Mouse (Mus musculus): ENCODE results near the gene Gnao1. TPM values are rescaled to one million over a fixed set of nuclear protein-coding genes. Genes with fewer than 3 reads are reported as not detected.
A peak's percentile ranks its signal among the peaks of the same experiment; 100 is the strongest.

Gene Gnao1
- total RNA-seq, 2 experiments from 2014 or later, result 26.6 to 27.0 TPM

- intact Hi-C loops (cut with DNase I), result no loop called here
- DNase-seq, result no peak
Observed at GRCm38 (mm10) chr8:93888150-93888676, 78.4 kb downstream of the Gnao1 start.

DNA sequence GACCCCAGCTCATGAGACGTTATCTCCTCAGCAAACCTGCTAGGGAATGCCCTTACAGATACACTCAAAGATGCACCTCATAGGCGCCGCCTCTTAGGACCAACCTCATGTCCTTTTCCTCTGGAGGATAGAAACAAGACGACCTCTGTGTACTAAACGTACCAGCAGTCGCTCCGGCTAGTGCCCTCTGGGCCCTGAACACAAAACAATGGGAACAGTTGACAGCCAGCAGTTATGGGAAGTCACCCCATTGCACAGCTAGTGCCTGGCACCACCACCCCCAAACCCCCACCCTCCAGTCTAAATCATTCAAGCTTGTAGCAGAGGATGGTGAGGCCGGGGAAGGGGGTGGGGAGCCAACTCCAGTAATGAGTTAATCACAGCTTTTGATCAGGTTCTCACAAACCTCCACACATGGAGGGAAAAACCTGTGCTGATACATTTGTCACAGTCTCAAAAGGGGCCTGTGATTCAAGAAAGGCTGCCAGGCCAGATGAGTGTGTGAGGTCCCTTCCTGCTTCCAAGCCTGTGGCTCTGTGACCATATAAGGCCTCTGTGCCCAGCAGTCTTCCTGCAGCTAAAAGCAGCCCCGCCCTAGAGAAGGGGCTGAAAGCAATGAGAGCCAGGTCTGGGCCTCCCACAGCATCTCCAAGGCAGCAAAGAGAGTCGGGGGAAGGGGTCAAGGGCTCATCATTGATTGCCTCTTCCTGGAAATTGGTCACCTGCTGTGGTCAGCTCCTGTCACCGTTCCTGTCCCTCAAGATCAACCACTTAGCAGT lies 79.1 kb downstream of the Gnao1 start:
- intact Hi-C loops (cut with DNase I), result no loop called here
- no peak for DNase-seq

- intact Hi-C loops (cut with DNase I), result no loop called here
- no peak for DNase-seq
Observed at GRCm38 (mm10) chr8:93893556-93893955, 83.8 kb downstream of the Gnao1 start.

DNA sequence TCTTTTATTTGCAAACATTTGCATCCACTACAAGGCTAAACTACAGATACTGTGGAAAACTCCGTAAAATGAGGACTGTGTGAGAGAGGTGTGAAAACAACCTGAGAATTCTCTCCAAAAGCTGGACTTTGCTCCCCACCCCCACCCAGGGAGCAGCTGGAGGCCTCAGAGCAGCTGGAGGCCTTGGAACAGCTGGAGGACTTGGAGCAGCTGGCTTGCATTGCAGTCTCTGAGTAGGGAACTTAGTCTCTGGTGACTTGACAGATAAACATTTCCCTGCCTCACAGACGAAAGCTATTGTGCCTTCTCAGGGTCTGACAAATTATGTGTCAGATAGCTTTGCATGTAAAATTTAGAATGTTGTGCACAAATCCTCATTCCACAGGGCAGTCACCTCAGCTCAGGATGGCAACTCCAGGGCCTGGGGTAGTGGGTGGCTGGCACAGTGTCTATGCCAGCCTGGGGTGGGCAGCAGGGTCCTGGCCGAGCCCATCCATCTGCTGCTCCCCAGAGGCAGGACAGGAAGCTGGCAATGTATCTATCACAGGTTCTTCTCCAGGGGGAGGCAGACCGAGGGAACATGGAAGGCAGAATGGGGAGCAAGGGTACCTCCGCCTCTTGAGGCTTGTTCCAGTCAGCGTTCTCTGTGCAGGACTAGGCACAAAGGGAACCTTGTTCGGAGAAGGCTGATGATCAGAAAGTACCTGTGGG lies 87.2 kb downstream of the Gnao1 start:
- no peak for DNase-seq
- intact Hi-C loops (cut with DNase I), result no loop called here

DNA sequence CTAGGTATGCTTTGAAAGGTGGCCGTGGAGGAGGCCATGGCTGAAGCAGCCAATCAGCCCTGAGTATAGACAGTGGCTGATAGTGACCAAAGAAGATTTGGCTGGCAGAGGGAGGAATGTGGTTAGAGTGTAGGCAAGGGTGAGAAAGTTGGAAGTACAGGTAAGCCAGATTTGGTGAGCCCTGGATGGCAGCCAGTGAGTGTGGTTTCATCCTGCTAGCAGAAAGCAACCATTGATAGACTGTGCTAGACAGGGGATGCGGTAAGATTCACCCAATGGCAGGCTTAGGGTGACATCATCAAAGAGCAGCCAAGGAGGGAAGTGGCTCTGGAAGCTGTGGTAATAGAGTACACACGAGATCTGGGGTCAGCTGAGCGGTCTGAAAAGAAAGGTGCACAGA lies 88.8 kb downstream of the Gnao1 start:
- DNase-seq, result no peak
- intact Hi-C loops (cut with DNase I), result no loop called here

- no peak for DNase-seq
- intact Hi-C loops (cut with DNase I), result no loop called here
Observed at GRCm38 (mm10) chr8:93902040-93902439, 92.3 kb downstream of the Gnao1 start.

DNA sequence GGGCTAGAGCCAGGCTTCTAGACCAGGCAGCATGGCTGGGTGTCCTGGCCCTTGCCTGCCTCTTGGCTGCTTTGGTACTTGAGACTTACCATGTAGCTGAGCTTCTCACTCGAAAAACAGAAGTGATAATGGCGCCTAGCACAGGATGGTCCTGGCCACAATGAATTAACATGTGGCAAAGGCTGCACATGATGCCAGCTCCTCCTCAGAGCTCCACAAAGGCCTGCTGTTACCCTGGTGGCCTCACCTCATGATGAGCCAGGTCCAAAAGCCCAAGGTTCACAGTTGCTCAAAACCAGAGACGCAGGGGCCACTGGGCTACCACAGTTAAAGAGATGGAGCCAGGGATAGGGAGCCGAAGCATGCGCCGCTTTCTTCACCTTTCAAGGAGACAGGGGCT lies 97.2 kb downstream of the Gnao1 start:
- no peak for DNase-seq
- intact Hi-C loops (cut with DNase I), result no loop called here

DNA sequence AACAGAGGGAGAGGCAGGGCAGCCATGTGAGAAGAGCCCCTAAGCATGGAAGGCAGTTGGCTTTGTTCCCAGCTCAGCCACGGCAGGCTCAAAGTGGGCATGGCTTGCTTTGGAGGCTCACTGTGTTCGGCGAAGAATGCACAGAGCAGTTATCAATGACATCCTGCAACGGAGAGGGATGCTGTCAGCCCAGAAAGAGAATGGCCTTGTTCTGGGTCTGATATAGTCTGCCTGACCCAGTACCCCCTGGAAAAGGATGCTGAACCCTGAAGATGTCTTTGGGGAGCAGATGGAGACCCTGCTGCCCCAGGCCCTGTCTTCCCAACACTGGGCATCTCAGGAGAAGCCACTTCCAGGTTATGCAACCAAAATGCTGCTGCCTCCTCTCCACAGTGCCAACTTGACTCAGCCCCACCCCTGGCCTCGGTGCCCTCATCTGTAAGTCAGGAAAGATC lies 98.2 kb downstream of the Gnao1 start:
- DNase-seq, result no peak

GRCm38 (mm10) chr8:93908546-93908945 lies 98.8 kb downstream of the Gnao1 start:
- intact Hi-C loops (cut with DNase I), result no loop called here
- no peak for DNase-seq

More for the DNA sequence above, 98.2 kb downstream of the Gnao1 start:
- intact Hi-C loops (cut with DNase I), result no loop called here

DNA sequence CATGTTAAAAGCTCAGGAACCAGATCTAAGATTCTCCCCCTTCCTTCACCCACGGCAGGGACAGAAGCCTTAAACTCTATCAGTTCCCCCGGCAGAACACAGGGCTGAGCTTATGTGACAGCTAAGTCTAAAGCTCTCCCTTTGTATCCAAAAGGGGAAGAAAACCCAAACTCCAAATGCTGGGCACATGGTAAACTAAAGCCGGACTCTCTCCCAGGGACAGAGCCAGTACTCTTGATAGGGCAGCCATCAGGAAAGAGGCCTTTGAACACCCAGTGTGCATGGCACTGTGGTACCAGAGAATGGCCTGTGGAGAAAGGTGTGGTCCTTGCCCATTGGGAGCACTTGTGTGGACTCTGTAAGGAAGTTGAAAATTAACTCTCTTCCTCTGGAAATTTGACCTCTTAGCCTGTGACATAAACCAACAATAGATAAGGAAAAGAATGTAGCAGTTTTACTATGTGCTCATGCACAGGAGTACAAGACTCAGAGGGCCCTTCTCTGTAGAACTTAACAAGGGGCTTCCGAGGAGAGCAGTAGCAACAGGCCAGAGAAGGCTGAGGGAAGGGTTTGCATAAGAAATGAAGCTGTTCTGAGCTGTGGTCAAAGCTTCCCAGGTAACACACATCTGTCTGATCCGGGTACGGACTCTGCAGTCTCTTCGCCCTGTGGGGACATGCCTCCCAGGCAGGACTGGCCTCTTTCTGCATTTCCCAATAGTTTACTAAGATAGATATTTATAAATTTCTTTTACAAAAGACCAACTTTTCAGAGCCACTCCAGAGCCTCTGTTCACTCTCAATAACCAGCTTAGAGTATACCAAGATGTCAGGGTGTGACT lies 102.2 kb downstream of the Gnao1 start:
- intact Hi-C loops (cut with DNase I), result no loop called here

GRCm38 (mm10) chr8:93917859-93918421 lies 108.2 kb downstream of the Gnao1 start:
- intact Hi-C loops (cut with DNase I), result no loop called here

More for the DNA sequence above, 102.2 kb downstream of the Gnao1 start:
- DNase-seq, result no peak

DNA sequence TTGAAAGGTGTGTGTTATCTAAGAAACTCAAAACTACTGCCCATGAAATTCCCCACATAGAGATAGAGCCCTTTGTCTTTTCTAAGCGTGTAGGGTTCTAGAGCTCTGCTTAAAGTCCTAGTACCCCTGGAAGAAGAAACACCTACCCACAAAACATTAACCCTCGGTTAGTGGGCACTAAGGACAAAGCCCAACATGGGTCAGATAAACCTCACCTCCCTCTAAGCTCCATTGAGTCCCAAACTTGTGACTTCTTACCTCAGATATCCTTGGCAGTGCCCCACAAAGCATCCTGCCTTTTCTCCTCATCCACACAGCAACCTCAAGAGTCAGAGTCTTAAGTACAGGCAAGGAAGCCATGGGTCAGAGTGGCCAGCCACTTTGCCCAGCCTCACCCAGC lies 108.8 kb downstream of the Gnao1 start:
- DNase-seq, result no peak
- intact Hi-C loops (cut with DNase I), result no loop called here

More at GRCm38 (mm10) chr8:93917859-93918421, 108.2 kb downstream of the Gnao1 start:
- DNase-seq, result peak in 1 of 2 experiments; percentile 51

- DNase-seq, result no peak
- intact Hi-C loops (cut with DNase I), result no loop called here
Observed at GRCm38 (mm10) chr8:93919422-93919821, 109.7 kb downstream of the Gnao1 start.

- intact Hi-C loops (cut with DNase I), result no loop called here
Observed at GRCm38 (mm10) chr8:93919916-93920589, 110.3 kb downstream of the Gnao1 start.

DNA sequence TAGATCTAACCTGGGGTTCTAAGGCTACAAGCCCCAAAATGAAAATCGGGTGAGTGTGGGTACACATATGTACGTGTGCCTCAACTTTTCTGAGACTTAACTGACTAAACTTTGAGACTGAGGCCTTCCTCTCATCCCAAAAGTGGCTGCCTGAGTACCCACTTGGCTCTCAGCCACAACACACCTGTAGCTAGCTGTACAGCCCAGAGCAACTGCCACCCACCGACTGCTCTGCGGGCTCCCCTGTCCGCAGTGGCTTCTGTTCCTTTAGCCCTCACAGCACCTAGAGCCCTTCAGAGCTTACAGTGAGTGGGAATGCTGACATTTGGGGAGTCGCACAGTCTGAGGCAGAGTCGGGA lies 110.8 kb downstream of the Gnao1 start:
- DNase-seq, result no peak
- intact Hi-C loops (cut with DNase I), result no loop called here

More at GRCm38 (mm10) chr8:93919916-93920589, 110.3 kb downstream of the Gnao1 start:
- no peak for DNase-seq

DNA sequence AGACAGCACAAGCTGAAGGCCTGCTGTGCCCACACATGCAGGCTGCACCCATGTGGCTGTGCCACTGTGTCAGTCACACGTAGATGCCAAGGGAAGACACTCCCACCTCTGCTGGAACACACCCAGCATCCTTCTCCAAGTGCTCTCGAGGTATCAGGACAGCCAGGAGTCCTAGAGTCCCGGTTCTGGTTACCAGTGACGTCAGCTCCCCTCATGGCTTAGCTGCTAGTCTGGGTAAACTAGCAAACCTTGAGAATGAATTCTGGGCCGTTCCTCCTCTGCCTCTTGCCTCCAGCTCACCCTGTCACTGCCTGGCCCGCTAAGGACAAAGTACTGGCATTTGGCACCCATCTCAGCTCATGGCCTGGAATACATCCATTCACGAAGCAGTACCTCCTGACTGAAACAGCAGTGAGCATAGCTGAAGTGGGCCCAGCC lies 114.2 kb downstream of the Gnao1 start:
- DNase-seq, result no peak
- intact Hi-C loops (cut with DNase I), result no loop called here

DNA sequence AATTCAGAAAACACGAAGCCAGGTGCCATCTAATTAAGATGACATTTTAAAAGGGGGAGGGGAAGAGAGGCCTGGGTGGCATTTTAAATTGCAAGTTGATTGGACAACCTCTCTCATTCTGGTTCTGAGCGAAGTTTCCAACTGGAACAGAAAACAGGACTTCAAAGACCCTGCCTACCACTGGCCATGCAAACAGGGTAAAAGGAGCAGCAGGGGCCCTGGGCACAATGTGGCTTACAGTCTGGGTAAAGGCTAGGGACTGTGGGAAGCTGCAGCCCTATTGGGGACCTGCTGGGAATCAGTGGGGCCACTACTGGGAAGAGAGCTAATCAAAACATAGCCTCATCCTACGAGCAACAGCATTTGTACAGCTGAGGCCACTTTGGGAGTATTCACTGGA lies 115.7 kb downstream of the Gnao1 start:
- no peak for DNase-seq
- intact Hi-C loops (cut with DNase I), result no loop called here

DNA sequence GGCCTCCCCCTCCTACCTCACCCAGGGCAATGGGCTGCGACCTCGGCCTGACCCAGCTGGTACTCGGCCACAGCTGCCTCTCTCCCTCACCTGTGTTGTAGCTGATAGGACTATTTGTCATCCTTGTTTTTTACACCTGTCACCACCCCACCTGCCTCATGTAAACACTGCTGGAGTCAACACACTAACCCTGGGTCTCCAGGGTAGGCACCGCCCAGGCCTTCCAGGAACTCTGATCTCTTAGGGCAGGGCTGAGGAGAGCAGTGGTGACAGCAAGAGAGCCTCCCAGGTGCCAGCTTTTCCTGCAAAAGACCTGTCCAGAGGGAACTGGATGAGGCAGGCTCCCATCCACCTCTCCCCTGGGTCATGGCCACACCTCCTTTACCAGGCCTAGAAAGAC lies 119.5 kb downstream of the Gnao1 start:
- DNase-seq, result no peak
- intact Hi-C loops (cut with DNase I), result no loop called here

DNA sequence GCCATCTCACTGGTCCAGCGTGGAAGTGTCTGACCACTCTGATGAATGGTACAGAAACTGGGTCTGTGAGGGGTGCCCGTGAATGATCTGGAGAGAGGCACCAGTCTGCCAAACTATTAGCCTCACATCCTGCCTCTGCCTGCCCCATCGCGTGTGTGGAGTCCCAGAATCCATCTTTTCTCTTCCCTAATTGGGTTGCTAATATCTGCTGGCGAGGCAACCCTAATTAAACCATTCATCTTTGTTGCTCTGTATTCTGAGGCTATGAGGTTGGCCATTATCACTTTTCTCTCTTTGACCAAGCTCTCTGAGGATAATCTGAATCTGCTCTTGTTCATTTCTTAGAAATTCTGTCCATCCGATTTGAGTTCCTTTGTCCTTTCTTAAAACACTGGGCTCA lies 121.6 kb downstream of the Gnao1 start:
- no peak for DNase-seq
- intact Hi-C loops (cut with DNase I), result no loop called here

DNA sequence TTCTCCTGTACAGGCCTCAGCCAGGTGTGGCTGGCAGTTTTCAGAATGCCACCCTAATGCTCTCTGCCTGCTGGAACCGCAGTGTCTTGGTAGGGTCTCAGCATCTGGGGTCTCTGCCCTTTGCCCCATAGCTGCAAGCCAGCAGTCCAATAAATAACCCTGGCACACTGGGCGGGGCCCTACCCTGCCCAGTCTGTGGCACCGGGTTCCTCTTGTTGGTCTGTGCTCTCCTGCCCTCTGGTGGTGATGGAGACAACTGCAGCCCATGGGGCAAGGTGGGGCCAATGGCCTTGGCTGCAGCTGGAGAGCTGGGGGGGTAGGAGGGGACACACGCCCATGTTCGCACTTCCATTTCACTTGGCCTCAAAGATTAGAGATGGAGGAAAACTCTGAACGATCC lies 123.1 kb downstream of the Gnao1 start:
- intact Hi-C loops (cut with DNase I), result loop anchor here (1.0 to 2.0 kb wide), 3 partner anchors 122 to 341 kb away; no protein-coding TSS in a partner anchor
- peak; percentile 85 to 86 for DNase-seq

Data from heart, postnatal 36 days (tissue).